Mouse (Mus musculus): ENCODE measurements around the gene Prrc2a. TPM values are rescaled to one million over a fixed set of nuclear protein-coding genes. Genes with fewer than 3 reads are reported as not detected.
A peak's percentile ranks its signal among the peaks of the same experiment; 100 is the strongest.

Prrc2a gene
- total RNA-seq, 2 experiments from 2014 or later = 22.6 to 111 TPM

DNA sequence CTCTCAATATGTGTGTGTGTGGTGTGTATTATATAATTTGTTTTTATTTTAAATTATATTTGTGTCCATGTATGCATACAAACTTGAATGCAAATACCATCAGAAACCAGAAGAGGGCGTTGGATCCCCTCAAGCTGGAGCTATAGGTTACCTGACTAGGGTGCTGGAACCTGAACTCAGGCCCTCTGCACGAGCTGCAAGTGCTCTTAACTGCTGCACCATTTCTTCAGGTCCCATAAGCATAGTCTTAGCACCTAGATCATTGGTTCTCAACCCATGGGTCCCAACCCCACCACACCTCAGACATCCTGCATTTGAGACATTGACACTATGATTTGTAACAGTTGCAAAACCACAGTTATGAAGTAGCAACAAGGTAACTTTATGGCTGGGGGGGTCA is 27.0 kb upstream of the Prrc2a start:
- no peak for ATAC-seq (replicated peaks; ENCODE audit: low FRiP score, poor library complexity, severe bottlenecking)

DNA sequence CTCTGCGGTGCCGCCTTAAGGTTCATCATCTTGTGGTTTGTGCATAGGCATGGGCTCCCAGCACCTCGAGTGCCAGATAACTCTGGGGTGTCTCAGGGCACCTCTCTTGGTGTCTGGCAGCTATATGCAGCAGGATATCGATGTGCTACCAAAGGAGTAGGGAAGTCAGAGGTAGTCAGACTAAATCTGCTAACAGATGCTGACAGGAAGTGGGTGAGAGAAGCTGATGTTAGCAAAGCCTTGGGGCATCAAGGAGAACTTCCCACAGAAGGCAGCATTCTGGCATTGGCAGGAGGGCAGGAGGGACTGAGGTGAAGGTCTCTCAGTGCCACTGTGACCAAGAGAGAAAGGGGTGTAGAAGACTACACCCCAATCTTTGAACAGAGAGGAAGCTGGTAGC is 25.4 kb upstream of the Prrc2a start:
- ATAC-seq (replicated peaks; ENCODE audit: low FRiP score, poor library complexity, severe bottlenecking) = no peak

- no peak for ATAC-seq (replicated peaks; ENCODE audit: low FRiP score, poor library complexity, severe bottlenecking)
Measured at GRCm38 (mm10) chr17:35189186-35189585, 24.5 kb upstream of the Prrc2a start.

DNA sequence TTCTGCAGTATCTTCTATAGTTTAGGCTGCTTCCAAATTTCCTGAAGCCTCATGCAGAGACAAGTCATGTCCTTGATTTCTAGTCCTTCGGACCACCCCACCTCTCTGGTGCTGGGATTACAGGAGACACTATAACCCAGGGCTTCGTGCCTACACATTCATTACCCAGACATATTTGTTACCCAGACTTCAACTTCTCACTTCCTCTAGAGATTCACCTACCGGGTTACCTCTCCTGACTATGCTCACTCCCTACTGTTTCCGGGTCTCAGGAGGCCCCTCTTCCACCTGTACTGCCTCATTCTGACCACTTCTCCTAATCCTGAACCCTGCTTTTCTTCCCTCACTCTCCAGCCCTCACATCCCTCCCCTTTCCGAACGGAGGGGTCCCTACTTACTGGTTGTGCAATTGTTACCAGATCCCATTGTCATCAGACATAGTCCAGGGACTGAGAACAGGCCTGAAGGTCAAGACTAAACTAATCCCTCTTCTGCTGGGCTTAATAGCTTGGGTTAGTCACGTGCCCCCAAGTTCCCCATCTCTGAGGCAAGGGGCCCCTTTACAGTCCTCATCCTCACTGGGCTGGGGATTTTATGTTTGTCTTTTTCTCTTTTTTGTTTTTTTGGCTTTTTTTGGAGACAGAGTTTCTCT is 23.4 kb upstream of the Prrc2a start, which contains the start of gene Lst1:
Gene Lst1 (minus strand): TSS at position 481 of the 652 bp plus-strand sequence.
- ATAC-seq (replicated peaks; ENCODE audit: low FRiP score, poor library complexity, severe bottlenecking) = no peak

GRCm38 (mm10) chr17:35187345-35187744 is 22.6 kb upstream of the Prrc2a start:
- ATAC-seq (replicated peaks; ENCODE audit: low FRiP score, poor library complexity, severe bottlenecking) = no peak

- no peak for ATAC-seq (replicated peaks; ENCODE audit: low FRiP score, poor library complexity, severe bottlenecking)
Measured at GRCm38 (mm10) chr17:35186681-35187080, 22.0 kb upstream of the Prrc2a start.

- ATAC-seq (replicated peaks; ENCODE audit: low FRiP score, poor library complexity, severe bottlenecking) = no peak
Measured at GRCm38 (mm10) chr17:35185639-35186611, 21.2 kb upstream of the Prrc2a start.

DNA sequence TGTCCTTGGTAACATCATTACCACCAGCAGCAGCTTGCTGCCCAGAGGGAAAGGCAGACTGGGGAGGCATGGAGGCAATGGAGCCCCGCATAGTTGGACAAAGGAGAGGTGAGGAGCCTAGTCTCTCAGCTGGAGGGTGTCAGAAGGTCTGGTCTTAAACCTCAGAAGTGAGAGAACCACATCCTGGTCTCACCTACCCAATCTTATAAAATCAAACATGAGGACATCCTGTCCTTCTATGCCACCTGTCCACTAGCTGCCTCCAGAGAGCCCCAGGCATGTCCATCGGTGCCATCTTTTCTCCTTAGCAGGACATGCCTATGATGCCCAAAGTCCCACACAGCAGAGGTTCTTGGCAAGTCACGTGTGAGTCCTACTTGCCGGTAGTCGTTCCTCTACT is 15.4 kb upstream of the Prrc2a start:
- ATAC-seq (replicated peaks; ENCODE audit: low FRiP score, poor library complexity, severe bottlenecking) = no peak

GRCm38 (mm10) chr17:35178528-35178927 is 13.8 kb upstream of the Prrc2a start:
- peak; percentile 87 for ATAC-seq (replicated peaks; ENCODE audit: low FRiP score, poor library complexity, severe bottlenecking)

DNA sequence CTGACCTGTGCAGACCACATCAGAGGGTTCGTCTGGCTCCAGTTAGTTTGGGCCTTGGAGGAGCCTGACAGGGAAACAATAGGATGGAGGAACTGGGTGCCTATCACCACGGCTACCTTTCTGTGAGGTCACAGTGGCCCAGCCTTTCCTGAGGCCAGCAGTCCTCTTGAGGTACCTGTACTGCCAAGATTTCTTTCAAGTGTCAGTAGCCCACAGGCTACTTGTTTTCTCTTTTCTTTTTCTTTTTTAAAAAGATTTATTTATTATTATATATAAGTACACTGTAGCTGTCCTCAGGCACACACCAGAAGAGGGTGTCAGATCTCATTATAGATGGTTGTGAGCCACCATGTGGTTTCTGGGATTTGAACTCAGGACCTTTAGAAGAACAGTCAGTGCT is 11.3 kb upstream of the Prrc2a start, which contains the start of gene Aif1:
Gene Aif1 (minus strand): TSS at position 101 of the 400 bp plus-strand sequence.
- no peak for ATAC-seq (replicated peaks; ENCODE audit: low FRiP score, poor library complexity, severe bottlenecking)

DNA sequence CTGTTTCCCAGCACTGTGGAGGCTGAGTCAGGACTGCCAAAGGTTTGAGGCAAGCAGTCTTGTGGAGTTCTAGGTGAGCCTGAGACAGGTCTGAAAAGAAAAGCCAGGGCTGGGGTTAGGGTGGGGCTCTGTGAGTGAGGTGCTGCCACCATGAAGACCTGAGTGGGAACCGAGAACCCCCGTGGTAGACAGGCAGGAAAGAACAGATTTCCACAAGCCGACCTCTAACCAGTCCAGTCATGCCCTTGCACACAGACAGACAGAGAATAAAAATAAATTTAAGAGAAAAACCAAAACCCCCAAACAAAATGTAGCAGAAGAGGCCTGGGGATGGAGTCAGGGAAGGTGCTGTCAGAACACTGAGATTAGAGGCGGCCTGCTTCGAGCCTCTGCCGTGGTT is 10.7 kb upstream of the Prrc2a start:
- ATAC-seq (replicated peaks; ENCODE audit: low FRiP score, poor library complexity, severe bottlenecking) = no peak

DNA sequence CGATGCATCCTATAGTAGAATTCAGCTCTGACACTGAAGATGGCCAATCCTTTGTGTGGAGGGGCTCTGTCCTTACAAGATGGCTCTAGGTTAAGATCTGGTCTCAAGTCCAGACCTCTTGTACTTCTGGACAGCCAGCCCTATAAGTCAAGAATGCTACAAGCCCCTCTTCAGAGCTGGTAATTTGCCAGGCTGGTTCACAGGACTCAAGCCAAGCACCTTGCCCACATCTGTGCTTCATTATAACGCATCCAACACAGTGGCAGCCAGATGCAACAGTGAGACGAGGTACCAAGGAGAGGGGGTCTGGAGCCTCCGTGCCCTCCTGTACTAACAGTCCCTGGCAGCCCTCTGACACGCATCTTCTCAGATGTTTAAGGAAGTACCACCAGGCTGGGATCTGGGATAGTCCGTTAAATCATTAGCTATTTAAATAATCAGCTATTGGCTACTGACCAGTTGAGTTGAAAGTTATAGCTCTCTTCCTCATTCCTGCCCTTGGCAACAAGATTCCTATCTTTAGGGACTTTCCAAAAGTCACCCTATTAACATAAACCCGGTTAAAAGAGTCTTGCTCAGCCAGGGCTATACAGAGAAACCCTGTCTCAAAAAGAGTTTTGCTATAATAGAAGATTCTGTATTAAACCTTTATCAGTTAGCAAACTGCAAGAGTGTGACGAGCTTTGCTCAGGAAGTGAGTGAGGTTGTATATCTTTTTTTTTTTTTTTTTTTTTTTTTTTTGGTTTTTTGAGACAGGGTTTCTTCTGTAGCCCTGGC is 9.7 kb upstream of the Prrc2a start:
- ATAC-seq (replicated peaks; ENCODE audit: low FRiP score, poor library complexity, severe bottlenecking) = no peak

DNA sequence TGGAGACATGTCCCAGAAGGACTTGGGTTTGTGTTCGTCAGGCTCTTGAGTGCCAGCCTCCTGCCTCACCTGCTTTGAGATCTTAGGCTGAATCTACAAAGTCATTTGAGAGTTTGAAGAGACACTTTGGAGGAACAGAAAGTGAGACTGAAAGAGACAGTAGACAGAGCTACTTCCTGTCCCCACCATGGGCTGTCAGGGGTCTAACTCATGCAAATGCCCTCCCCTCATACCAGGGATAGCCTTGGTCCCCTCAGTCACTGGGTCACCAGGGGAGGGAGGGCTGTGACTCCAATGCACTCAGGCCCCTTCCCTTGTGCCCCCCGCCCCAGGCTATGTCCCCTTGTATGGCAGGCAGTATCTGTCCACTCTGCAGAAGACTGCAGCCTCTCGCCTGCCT is 8.6 kb upstream of the Prrc2a start:
- ATAC-seq (replicated peaks; ENCODE audit: low FRiP score, poor library complexity, severe bottlenecking) = no peak

DNA sequence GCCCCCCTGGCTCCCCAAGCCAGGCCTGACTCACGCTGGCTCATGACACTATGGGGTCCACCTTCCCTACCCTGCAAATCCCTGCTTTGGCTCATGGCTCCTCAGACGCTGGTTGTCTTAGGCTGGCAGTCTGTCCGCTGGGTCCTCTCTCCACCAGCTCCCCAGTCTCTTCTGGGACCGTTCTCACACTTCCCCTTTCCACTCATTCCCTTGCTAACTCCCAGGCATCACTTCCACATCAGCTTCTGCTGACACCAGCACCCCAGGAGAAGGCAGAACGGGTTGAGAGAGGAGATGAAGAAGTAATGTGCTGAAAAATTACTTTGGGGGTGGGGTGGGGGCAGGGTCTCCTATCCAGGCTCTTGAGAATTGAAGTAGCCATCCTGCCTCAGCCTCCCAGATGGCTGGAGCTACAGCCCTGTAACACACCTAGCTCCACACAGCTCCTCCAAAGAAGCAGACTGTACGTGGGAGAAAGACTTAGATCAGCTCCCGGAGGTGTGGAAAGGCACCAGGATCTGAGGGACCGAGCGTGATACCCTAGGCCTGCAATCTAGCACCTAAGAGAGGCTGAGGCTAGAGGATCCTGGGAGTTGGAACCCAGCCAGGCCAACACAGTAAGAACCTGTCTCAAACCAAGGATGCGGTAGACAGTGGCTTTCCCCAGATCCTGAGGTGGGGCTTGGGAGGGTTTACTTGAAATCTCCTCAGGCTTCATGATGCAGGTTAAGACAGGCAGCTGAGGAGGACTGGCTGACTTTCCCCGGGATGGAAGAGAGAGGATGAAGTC is 7.9 kb upstream of the Prrc2a start:
- ATAC-seq (replicated peaks; ENCODE audit: low FRiP score, poor library complexity, severe bottlenecking) = no peak

GRCm38 (mm10) chr17:35168541-35169207 is 4.0 kb upstream of the Prrc2a start:
- ATAC-seq (replicated peaks; ENCODE audit: low FRiP score, poor library complexity, severe bottlenecking) = no peak

DNA sequence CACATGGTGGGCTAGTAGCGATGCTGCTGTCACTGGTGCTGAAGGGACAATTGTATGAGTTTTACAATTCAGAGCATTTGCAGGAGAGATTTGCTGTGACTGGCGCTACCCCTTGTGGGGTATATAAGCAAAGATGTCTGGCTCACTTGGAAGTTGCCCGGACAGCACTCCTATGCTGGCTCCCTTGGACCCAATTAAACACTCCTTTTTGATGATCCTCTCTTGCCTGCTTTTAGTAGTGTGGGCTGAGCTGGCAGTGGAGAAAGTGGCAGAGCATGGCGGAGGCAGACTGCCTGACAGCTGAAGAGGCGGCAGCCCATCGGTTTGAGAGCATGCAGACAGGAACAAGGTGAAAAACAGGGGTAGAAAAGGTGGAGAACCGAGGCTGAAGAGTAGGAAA is 3.1 kb upstream of the Prrc2a start:
- ATAC-seq (replicated peaks; ENCODE audit: low FRiP score, poor library complexity, severe bottlenecking) = no peak

DNA sequence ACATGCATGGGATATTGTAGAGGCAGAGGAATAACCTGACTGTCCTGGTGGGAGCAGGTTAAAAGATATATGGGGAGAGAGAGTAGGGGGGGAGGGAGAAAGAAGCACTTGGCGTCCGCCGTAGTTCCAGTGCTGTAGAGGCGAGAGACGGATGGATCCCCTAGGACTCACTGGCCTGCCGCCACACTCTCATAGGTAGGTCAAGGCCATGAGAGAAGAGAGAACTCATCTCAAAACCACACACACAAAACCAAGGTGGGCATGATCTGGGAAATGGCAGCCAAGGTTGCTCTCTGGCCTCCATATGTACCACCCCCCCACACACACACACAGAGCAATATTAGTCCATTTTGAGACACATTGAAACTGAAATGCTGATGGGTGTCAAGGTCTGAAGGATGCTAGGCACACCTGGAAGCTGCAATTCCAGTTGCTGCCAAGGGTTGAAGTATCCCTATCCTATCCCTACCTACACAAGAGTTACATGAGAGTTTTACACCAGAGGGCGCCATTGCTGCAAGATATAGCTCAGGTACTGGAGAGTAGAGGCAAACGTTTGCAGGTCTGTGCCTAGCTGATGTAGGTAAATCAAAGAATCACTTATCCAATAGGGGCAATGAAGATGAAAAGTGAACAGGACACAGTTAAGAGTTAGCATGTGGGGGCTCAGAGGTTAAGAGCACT is 1.8 kb upstream of the Prrc2a start:
- ATAC-seq (replicated peaks; ENCODE audit: low FRiP score, poor library complexity, severe bottlenecking) = no peak

- ATAC-seq (replicated peaks; ENCODE audit: low FRiP score, poor library complexity, severe bottlenecking) = no peak
Measured at GRCm38 (mm10) chr17:35165451-35166155, 906 bp upstream of the Prrc2a start.

All from erythroblast, adult 5-6 weeks (primary cell).